Comparison of ENCODE assay signal across 15 mouse cellular contexts in the genomic region with DNA sequence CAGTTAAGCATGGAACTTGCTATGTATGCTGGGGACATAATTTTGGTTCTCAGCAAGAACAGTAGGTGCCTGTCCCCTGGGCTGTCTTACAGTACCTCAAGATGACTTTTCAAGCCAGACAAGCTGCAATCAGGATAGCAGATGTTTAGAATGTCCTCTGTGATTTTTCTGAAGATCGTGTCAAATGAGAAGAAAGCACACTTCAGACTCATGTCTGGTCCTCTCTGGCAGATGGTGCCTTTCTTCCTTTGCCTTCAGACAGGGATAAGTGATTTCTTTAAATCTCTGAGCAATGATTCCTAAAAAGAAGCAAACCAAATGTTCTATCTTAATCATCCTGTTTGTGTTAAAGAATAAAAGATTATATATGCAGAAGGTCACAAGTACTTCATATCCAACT. TPM values are rescaled to one million over a fixed set of nuclear protein-coding genes. Genes with fewer than 3 reads are reported as not detected.
"Had no signal": no experiment of that assay in that cellular context is flagged by ENCODE, and none has a peak within 500 bp of the region (broad histone marks: within the 10 kb centered on the region; RNA-seq: fewer than 3 reads in every experiment).

No protein-coding gene starts in this region.

- H3K27ac ChIP-seq: liver, embryonic 14.5 days; midbrain, embryonic 12.5 days; neural tube, embryonic 12.5 days; stomach, embryonic 15.5 days; stomach, postnatal 0 days had no signal

- DNase-seq: lung, postnatal 10 days; lung, postnatal 4 days; midbrain, embryonic 14.5 days; right cerebral cortex, postnatal 14 days had no signal

- H3K9ac ChIP-seq: liver, embryonic 14.5 days; lung, embryonic 14.5 days; midbrain, embryonic 12.5 days; neural tube, embryonic 12.5 days; stomach, embryonic 15.5 days had no signal

- ATAC-seq: midbrain, embryonic 16.5 days had no signal

- H3K4me2 ChIP-seq: lung, embryonic 14.5 days; midbrain, embryonic 12.5 days; neural tube, embryonic 12.5 days; stomach, embryonic 15.5 days had no signal

- H3K36me3 ChIP-seq: midbrain, embryonic 12.5 days; neural tube, embryonic 12.5 days; stomach, embryonic 15.5 days had no signal

- H3K27me3 ChIP-seq: midbrain, embryonic 12.5 days; neural tube, embryonic 12.5 days; stomach, embryonic 15.5 days had no signal

- H3K9me3 ChIP-seq: midbrain, embryonic 12.5 days; neural tube, embryonic 12.5 days; stomach, embryonic 15.5 days had no signal

- H3K4me3 ChIP-seq: midbrain, embryonic 12.5 days; myocyte; neural tube, embryonic 12.5 days; stomach, embryonic 15.5 days had no signal

- H3K4me1 ChIP-seq: midbrain, embryonic 12.5 days; neural tube, embryonic 12.5 days; stomach, embryonic 15.5 days had no signal

RNA-seq across cellular contexts. Expression of a gene that starts 0.7 kb away (rescaled TPM):
- total RNA-seq: megakaryocyte, adult 5-6 weeks; megakaryocyte-erythroid progenitor cell, adult 5-6 weeks; neutrophil, adult 5-6 weeks had no signal
